Mouse (Mus musculus) thymus, adult 2 months (tissue): Measurements from ENCODE around the gene Pusl1. TPM values are rescaled to one million over a fixed set of nuclear protein-coding genes. Genes with fewer than 3 reads are reported as not detected.

Experiments
- DNase-seq: peaks from one replicate; pipeline ENCODE4 v3.0.0; 2021
- H3K27ac ChIP-seq: fragments of 200-500 bp; 2 replicates; pipeline ENCODE4 v1.5.1; 2012; ENCODE audit warnings: low read length, control low read depth; ENCODE audit not compliant: control insufficient read depth, insufficient read depth
- H3K27me3 ChIP-seq: fragments of 200-500 bp; 2 replicates; pipeline ENCODE4 v1.6.1; 2012; ENCODE audit warnings: mild to moderate bottlenecking, low read length, moderate library complexity, mixed read lengths; ENCODE audit not compliant: control insufficient read depth, insufficient read depth
- H3K36me3 ChIP-seq: fragments of 200-500 bp; 2 replicates; pipeline ENCODE4 v1.6.1; 2012; ENCODE audit warnings: mild to moderate bottlenecking, low read length, moderate library complexity; ENCODE audit not compliant: control insufficient read depth, insufficient read depth
- H3K4me1 ChIP-seq: fragments of 200-500 bp; replicated peaks from 2 replicates; pipeline ENCODE4 v1.6.1; 2012; ENCODE audit warnings: low read length; ENCODE audit not compliant: control insufficient read depth, insufficient read depth
- H3K4me3 ChIP-seq: fragments of 200-500 bp; 2 replicates; pipeline ENCODE4 v1.5.1; 2012; ENCODE audit warnings: mild to moderate bottlenecking, low read length, control low read depth, moderate library complexity; ENCODE audit not compliant: control insufficient read depth, insufficient read depth
- CTCF ChIP-seq: fragments of 200-500 bp; IDR thresholded peaks from 2 replicates; pipeline ENCODE4 v1.5.1; 2012; ENCODE audit warnings: mild to moderate bottlenecking, control low read depth, low read length, moderate library complexity, borderline replicate concordance; ENCODE audit not compliant: control insufficient read depth, poor library complexity, insufficient read depth; ENCODE audit errors: extremely low read depth
- POLR2A ChIP-seq: fragments of 200-500 bp; IDR thresholded peaks from 2 replicates; pipeline ENCODE4 v1.6.1; 2012; ENCODE audit warnings: mild to moderate bottlenecking, low read length, control low read depth, moderate library complexity; ENCODE audit not compliant: control insufficient read depth, poor library complexity, insufficient read depth; ENCODE audit errors: extremely low read depth
- WGBS: fragments of 180-500 bp; shearing (Covaris S2); methylation state at CpG from one replicate; pipeline ENCODE4 v1.1.7; 2018; 5-methylcytosine and 5-hydroxymethylcytosine counted together
- polyA plus RNA-seq: library from polyadenylated mRNA; depleted of rRNA; stranded (reverse); fragments of >200 nt; gene quantifications from 2 replicates; pipeline ENCODE4 v1.2.3, GENCODE M21; 2012; rRNA removed

Pusl1 gene
- 83.2 and 91.1 TPM in 2 replicates for polyA plus RNA-seq

- peaks cover 32% of the 10 kb centered on the region for H3K4me1 ChIP-seq
- no peaks in the 10 kb centered on the region for H3K27me3 ChIP-seq
- 0 out of 2 replicates have a peak, but pooled peaks have one; percentile 7 for TF ChIP-seq CTCF
- no peak for TF ChIP-seq POLR2A
- peak within 1 kb of the TSS; percentile 69 for H3K4me3 ChIP-seq
- H3K36me3 ChIP-seq, result peaks cover 19% of the 10 kb centered on the region
- peak within 1 kb of the TSS; percentile 84 for H3K27ac ChIP-seq
- DNase-seq, result peak; percentile 97
- under 1% methylated on average over 52 of the region's 52 CpGs for WGBS
Measured at GRCm38 (mm10) chr4:155891551-155892001, at the start of gene Pusl1, which contains the start of gene Acap3. TSS of gene Pusl1 (minus strand) at chr4:155891781. TSS of gene Acap3 (plus strand) at chr4:155891822.

GRCm38 (mm10) chr4:155932031-155932430, 40.5 kb upstream of the Pusl1 start:
- no peaks in the 10 kb centered on the region for H3K27me3 ChIP-seq

GRCm38 (mm10) chr4:155908751-155909150, 17.2 kb upstream of the Pusl1 start:
- TF ChIP-seq CTCF (no peak), POLR2A (no peak)
- Histone ChIP-seq H3K27ac (no peak overlapping the region), H3K4me1 (no peaks in the 10 kb centered on the region), H3K4me3 (no peak overlapping the region), H3K36me3 (no peaks in the 10 kb centered on the region), H3K27me3 (no peaks in the 10 kb centered on the region)
- DNase-seq, result no peak
- 71% methylated on average over 4 of the region's 4 CpGs for WGBS

More at GRCm38 (mm10) chr4:155932031-155932430, 40.5 kb upstream of the Pusl1 start:
- no peak for DNase-seq
- Histone ChIP-seq H3K27ac (no peak overlapping the region), H3K4me1 (no peaks in the 10 kb centered on the region), H3K4me3 (no peak overlapping the region), H3K36me3 (no peaks in the 10 kb centered on the region)
- TF ChIP-seq POLR2A (no peak), CTCF (no peak)
- WGBS, result 78% methylated on average over 1 of the region's 1 CpGs

GRCm38 (mm10) chr4:155908281-155908680, 16.7 kb upstream of the Pusl1 start:
- WGBS, result 71% methylated on average over 7 of the region's 7 CpGs
- Histone ChIP-seq H3K27ac (no peak overlapping the region), H3K4me3 (no peak overlapping the region), H3K4me1 (no peaks in the 10 kb centered on the region), H3K27me3 (no peaks in the 10 kb centered on the region), H3K36me3 (no peaks in the 10 kb centered on the region)
- DNase-seq, result no peak
- TF ChIP-seq CTCF (no peak), POLR2A (no peak)

DNA sequence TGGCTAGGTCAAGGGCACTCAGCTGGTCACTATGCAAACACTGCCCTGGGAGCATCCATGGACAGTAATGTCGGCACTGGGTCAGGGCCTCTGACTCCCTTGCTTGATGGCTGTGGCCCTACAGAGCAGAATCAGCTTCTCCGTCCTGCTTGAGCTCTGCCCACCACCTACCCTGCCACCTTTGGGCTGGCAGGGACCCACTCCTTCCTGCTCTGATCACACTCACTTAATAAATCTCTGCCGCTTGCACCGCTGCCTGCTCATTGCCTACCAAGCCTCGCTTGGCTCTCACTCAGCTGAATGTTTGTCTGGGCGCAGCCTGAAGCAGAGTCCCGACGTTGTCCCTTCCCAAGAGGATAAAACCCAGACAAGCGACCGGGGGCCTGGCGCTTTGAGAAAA, 15.4 kb upstream of the Pusl1 start:
- no peak overlapping the region for H3K4me3 ChIP-seq
- DNase-seq, result no peak
- H3K27ac ChIP-seq, result no peak overlapping the region
- H3K4me1 ChIP-seq, result no peaks in the 10 kb centered on the region
- H3K36me3 ChIP-seq, result peaks cover 2% of the 10 kb centered on the region
- H3K27me3 ChIP-seq, result no peaks in the 10 kb centered on the region
- TF ChIP-seq POLR2A (no peak), CTCF (no peak)
- 96% methylated on average over 11 of the region's 11 CpGs for WGBS

- H3K4me1 ChIP-seq, result no peaks in the 10 kb centered on the region
- WGBS, result 96% methylated on average over 9 of the region's 9 CpGs
- TF ChIP-seq POLR2A (no peak), CTCF (no peak)
- DNase-seq, result no peak
- H3K36me3 ChIP-seq, result peaks cover 11% of the 10 kb centered on the region
- H3K27me3 ChIP-seq, result no peaks in the 10 kb centered on the region
- no peak overlapping the region for H3K4me3 ChIP-seq
- no peak overlapping the region for H3K27ac ChIP-seq
Measured at GRCm38 (mm10) chr4:155906125-155906524, 14.5 kb upstream of the Pusl1 start.

DNA sequence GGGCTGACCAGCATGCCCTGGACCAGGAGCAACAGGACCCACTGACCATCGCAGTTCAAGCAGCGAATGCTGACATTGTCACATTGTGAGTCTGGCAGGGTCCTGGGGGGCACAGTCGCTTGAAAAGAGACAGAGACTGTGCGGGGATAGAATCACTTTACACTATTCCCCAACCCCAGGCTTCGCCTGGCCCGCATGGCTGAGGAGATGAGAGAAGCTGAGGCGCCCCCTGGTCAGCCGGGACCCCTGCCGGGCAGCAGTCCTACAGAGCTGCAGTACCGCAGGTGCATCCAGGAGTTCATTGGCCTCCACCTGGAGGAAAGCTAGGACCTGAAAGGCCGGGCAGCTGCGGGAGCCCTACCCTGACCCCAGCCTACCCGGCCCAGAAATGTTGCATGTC, 14.1 kb upstream of the Pusl1 start:
- DNase-seq, result no peak
- H3K4me1 ChIP-seq, result no peaks in the 10 kb centered on the region
- TF ChIP-seq CTCF, result no peak
- no peak for TF ChIP-seq POLR2A
- H3K27me3 ChIP-seq, result no peaks in the 10 kb centered on the region
- peaks cover 15% of the 10 kb centered on the region for H3K36me3 ChIP-seq
- H3K4me3 ChIP-seq, result no peak overlapping the region
- H3K27ac ChIP-seq, result no peak overlapping the region
- WGBS, result 98% methylated on average over 13 of the region's 13 CpGs
